Mouse (Mus musculus) lung, adult 18-20 months (tissue): Measurements from ENCODE around the gene Ptges3l.
"Not testable (repeated sequence)": the region's sequence is repeated elsewhere in the genome, so short reads cannot be mapped to it uniquely, and the experiment has no call there.

ENCODE experiments used
- DNase-seq, 2 experiments: peaks; one replicate each; pipeline ENCODE4 v3.0.0; 2022; ENCODE audit warnings: mixed read lengths in 2 of 2

Gene Ptges3l

GRCm38 (mm10) chr11:101418991-101419390 is 6.1 kb downstream of the Ptges3l start:
- DNase-seq, result no peak

DNA sequence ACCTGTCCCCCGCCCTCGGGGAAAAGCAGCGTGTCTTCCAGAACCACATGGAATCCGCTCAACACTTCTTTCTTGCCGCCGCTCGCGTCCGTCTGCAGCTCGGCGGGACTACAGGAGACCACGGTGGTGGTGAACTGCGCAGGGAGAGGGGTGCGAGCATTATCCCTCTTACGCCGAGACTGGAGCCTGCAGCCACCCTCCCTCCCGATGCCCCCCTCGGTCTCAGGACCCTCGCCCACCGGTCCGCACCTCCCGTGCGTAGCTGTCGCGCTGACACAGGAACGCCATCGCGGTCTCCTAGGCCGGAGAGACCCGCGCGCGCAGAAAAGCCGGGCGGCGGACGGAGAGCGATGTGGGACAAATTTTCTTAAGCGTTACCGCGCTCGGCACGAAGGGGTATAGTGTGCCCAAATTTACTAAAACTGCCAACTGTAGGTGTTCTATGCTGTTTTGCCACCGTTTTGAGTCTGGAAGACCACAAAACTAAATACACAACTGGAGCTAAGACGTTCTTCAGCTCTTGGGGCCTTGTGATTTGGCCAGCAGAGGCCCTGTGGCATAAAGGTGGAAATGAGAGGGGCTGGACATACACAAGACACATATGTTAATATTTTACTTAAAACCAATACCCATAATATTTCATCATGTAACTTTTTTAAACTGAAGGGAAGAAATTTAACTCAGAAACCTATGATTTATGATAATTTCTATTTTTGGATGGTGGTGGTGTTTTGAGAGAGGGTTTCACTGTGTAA is 7.9 kb downstream of the Ptges3l start, which contains the start of gene Aarsd1:
Gene Aarsd1 (minus strand): TSS at position 515 of the 755 bp plus-strand sequence.
- peak; percentile 86 for DNase-seq

- peak in 1 of 2 experiments; percentile 15 for DNase-seq
These were observed 8.6 kb downstream of the Ptges3l start for GRCm38 (mm10) chr11:101416433-101417100.

DNA sequence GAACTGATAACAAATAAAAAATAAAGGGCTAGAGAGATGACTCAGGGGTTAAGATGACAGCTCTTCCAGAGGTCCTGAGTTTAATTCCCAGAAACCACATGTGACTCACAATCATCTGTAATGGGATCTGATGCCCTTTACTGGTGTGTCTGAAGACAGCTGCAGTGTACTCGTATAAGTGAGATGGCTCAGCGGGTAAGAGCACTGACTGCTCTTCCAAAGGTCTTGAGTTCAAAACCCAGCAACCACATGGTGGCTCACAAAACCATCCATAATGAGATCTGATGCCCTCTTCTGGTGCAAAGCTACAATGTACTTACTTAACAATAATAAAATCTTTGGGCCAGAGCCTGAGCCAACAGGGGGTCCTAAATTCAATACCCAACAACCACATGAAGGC is 9.8 kb downstream of the Ptges3l start:
- DNase-seq, result no peak

DNA sequence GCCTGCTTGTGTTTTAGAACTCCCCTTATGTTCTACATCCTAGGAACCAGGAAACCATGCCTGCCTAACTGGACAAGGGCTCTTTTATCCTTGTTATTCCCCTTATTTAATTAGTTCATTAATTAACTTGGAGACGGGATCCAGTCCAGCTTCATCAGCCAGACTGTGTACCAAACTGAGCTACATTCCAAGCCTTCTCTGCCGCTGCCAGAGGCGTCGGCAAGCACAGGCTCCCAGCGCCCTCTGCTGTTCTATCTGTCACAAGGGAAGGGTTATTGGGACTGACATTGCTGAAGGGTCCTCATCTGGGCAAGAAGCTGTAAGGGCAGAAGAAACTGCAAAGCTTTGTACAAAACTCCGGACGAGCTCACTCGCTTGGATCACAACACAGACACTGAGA is 30.0 kb downstream of the Ptges3l start:
- DNase-seq, result peak; percentile 49 to 60

GRCm38 (mm10) chr11:101381817-101382216 is 43.3 kb downstream of the Ptges3l start:
- DNase-seq, result no peak

DNA sequence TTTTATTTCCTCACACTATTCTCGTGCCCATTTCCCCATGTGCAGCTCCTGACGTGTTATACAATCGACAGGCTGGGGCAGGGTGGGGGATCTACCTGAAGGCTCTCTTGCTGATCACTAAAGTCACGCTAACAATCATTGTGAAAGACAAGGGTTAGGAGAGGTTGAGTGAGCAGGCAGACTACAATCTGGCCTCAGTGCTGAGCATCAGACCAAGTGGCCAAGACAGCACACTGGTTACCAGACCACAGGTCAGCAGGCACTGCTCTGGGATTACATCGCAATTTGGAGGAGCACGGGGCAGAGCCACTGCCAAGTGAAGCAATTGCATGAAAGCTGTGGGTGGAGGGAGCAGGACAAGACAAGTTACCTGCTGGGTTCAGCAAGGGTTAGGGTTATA is 46.2 kb downstream of the Ptges3l start:
- DNase-seq, result peak in 1 of 2 experiments; percentile 10

DNA sequence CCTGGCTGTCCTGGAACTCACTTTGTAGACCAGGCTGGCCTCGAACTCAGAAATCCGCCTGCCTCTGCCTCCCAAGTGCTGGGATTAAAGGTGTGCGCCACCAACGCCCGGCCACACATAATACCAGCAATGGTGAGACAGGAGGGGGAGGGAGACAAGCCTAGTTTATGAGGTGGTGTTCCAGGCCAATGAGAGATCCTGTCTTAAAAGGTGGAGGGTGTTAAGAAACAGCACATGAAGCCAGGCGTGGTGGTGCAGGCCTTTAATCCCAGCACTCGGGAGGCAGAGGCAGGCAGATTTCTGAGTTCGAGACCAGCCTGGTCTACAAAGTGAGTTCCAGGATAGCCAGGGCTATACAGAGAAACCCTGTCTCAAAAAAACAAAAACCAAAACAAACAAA is 46.9 kb downstream of the Ptges3l start:
- not testable (repeated sequence) for DNase-seq

- no peak for DNase-seq
These were observed 50.7 kb downstream of the Ptges3l start for GRCm38 (mm10) chr11:101374421-101374938.

DNA sequence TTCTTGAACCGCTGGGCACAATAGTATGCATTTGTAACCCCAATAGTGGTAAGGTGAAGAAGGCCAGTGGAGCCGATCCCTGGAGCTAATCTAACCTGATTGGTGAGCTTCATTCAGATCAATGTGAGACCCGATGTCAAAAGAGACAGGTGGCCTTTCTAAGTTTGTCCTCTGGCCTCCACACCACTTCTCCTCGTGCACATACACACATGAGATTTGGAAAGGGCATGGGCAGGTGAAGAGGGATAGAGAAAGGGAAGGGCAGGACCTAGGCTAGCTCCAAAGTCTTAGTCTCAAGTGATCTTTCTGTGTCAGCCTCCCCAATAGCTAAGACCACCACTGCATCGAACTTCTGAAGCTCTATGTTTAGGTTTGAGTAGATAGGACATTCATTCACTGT is 55.0 kb downstream of the Ptges3l start:
- no peak for DNase-seq
